Mouse (Mus musculus) kidney, postnatal 0 days (tissue): Measurements from ENCODE around the gene Gm10840. TPM values are rescaled to one million over a fixed set of nuclear protein-coding genes. Genes with fewer than 3 reads are reported as not detected.
A peak's percentile ranks its signal among the peaks of the same experiment; 100 is the strongest.

Source experiments
- ATAC-seq: fragments of 200-750 bp; cut with Nextera tagmentation; replicated peaks from 2 replicates; pipeline ENCODE4 v1.8.0; 2017; ENCODE audit warnings: low read depth, moderate number of reproducible peaks, moderate TSS enrichment, moderate library complexity; ENCODE audit not compliant: low FRiP score
- DNase-seq: peaks from one replicate; pipeline ENCODE4 v3.0.0-alpha.2; 2016; ENCODE audit warnings: low spot score
- H3K27ac ChIP-seq: fragments of 300-500 bp; sonication (generic); 2 replicates; pipeline ENCODE4 v1.5.1; 2014; ENCODE audit warnings: mild to moderate bottlenecking
- H3K27me3 ChIP-seq: fragments of 300-500 bp; sonication (generic); 2 replicates; pipeline ENCODE4 v1.6.1; 2014; ENCODE audit warnings: low read length, mixed read lengths; ENCODE audit not compliant: insufficient read depth
- H3K36me3 ChIP-seq: fragments of 300-500 bp; sonication (generic); 2 replicates; pipeline ENCODE4 v1.6.1; 2014; ENCODE audit warnings: low read length, mixed read lengths; ENCODE audit not compliant: insufficient read depth
- H3K4me1 ChIP-seq: fragments of 300-500 bp; sonication (generic); replicated peaks from 2 replicates; pipeline ENCODE4 v1.6.1; 2014; ENCODE audit warnings: antibody characterized with exemption, low read length, mixed read lengths; ENCODE audit not compliant: insufficient read depth
- H3K4me2 ChIP-seq: fragments of 300-500 bp; sonication (generic); 2 replicates; pipeline ENCODE4 v1.6.1; 2014; ENCODE audit warnings: mild to moderate bottlenecking, low read length, moderate library complexity, mixed read lengths
- H3K4me3 ChIP-seq: fragments of 300-500 bp; sonication (generic); replicated peaks from 2 replicates; pipeline ENCODE4 v1.5.1; 2014; ENCODE audit warnings: low read depth, low read length
- H3K9ac ChIP-seq: fragments of 300-500 bp; sonication (generic); 2 replicates; pipeline ENCODE4 v1.6.1; 2014; ENCODE audit warnings: low read depth, low read length
- H3K9me3 ChIP-seq: fragments of 300-500 bp; sonication (generic); replicated peaks from 2 replicates; pipeline ENCODE4 v1.6.1; 2016; ENCODE audit warnings: low read length, inconsistent platforms, mixed read lengths
- CTCF ChIP-seq: IDR thresholded peaks from 2 replicates; pipeline ENCODE4 v1.5.1; 2016; ENCODE audit warnings: antibody characterized with exemption, low read depth, mild to moderate bottlenecking, moderate library complexity
- WGBS: fragments of 180-500 bp; shearing (Covaris S2); extraction: QIAGEN DNeasy Blood & Tissue Kit; methylation state at CpG from one replicate; pipeline ENCODE4 v1.1.7; 2014; 5-methylcytosine and 5-hydroxymethylcytosine counted together
- polyA plus RNA-seq: library from polyadenylated mRNA; unstranded; fragments of >200 nt; fragmentation: Nextera tagmentation; extraction: Ambion mirVana; gene quantifications from 2 replicates; pipeline ENCODE4 v1.2.1, GENCODE M21; 2015

Gene Gm10840
- polyA plus RNA-seq, 1 experiment from 2014 or later, result not detected

DNA sequence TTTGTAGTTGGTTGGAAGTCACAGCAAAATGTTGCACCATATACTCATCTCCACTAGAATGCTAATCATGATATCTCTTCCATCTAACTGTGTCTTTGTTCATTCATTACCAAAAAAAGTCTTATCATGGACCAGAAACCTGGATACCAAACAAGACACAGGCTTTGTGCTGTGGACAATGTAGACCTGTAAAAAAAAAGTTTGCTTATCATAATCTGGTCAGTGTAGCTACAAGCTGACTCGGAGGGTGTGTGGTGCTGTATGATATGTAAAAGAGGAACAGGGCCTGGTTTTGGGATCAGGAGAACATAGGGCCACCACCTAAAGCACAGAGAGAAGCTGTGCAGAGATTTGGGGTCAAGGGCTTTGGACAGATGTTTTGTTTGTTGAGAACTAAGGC lies 31.2 kb upstream of the Gm10840 start:
- no peak overlapping the region for H3K27ac ChIP-seq
- H3K36me3 ChIP-seq, result peaks cover 24% of the 10 kb centered on the region
- no peaks in the 10 kb centered on the region for H3K9me3 ChIP-seq
- H3K4me2 ChIP-seq, result no peak overlapping the region
- DNase-seq, result no peak
- H3K27me3 ChIP-seq, result no peaks in the 10 kb centered on the region
- H3K9ac ChIP-seq, result no peak overlapping the region
- TF ChIP-seq CTCF, result no peak
- H3K4me1 ChIP-seq, result no peaks in the 10 kb centered on the region
- no peak for ATAC-seq
- H3K4me3 ChIP-seq, result no peak overlapping the region
- WGBS, result 88% methylated on average over 1 of the region's 1 CpGs

DNA sequence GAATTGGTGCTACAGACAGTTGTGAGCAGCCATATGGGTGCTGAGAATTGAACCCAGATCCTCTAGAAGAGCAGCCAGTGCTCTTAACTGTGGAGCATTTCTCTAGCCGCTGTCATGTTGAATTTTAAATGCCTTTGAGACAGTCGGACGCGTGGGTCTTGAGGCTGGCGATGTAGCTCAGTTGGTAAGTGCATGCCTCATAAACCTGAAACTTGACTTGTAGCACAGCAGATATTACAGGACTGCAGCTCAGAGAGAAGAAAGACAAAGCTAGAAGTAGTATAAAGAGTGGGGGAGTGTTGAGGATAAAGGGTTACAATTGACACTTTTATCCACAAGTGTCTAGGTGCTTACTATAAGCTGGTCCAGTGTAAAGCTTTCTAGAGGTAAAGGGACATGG lies 28.1 kb upstream of the Gm10840 start:
- H3K36me3 ChIP-seq, result peaks cover 29% of the 10 kb centered on the region
- DNase-seq (peak; percentile 52), ATAC-seq (no peak)
- H3K27me3 ChIP-seq, result no peaks in the 10 kb centered on the region
- no peak overlapping the region for H3K27ac ChIP-seq
- H3K9ac ChIP-seq, result no peak overlapping the region
- TF ChIP-seq CTCF, result no peak
- no peaks in the 10 kb centered on the region for H3K9me3 ChIP-seq
- WGBS, result 58% methylated on average over 5 of the region's 5 CpGs
- no peak overlapping the region for H3K4me3 ChIP-seq
- no peak overlapping the region for H3K4me2 ChIP-seq
- H3K4me1 ChIP-seq, result no peaks in the 10 kb centered on the region

DNA sequence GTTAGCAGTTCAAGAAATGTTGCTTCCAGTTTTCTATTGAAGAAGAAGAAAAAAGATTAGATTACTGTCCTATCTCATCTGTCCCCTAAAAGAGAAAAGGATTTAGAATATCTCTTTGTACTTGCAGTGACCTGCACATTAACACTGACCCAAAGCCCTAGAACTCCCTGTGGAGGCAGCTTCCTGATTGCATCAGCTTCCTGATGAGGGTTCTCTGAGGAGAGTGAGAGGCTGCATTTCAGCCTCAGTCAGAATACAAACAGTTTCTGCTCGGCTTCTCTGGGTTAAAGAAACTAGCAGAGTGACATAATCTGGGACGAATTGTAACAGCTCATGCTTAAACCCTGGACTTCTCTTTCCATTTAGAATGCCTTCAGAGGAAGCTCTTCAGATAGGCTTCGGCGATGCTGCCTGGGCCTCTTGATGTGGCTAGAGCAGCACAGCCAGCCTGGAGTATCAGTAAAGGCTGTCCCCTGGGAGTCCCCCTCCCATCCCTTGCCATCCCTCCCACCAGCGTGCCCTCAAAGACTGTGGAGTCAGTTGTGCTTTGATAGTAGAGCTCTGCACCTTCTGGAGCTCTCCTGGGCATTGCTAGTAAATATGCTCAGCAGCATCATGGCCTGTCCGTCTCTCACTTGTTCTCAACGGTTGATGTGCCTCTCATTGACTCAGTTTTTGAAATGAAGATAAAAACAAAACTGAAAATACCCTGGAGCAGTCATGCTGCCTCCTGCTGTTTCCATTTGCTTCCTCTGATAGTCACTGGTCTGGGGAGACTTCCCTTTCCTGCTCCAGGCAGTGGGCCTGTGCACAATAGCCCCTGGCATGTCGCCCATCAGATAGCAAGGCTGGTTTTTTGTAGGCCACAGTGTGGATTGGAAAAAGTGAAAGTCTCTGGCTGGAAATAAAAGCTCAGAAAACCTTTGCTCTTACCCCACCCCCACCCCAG lies 25.8 kb upstream of the Gm10840 start:
- Histone ChIP-seq H3K9me3 (no peaks in the 10 kb centered on the region), H3K27ac (peak overlapping the region; percentile 88), H3K4me1 (no peaks in the 10 kb centered on the region), H3K4me3 (no peak overlapping the region), H3K27me3 (no peaks in the 10 kb centered on the region), H3K36me3 (peaks cover 17% of the 10 kb centered on the region), H3K9ac (peak overlapping the region; percentile 14; the same call in 1 of the 2 replicates), H3K4me2 (peak overlapping the region; percentile 34)
- WGBS, result 35% methylated on average over 8 of the region's 8 CpGs
- peak; percentile 69; the same call in 1 of the 2 replicates for ATAC-seq
- peak; percentile 43; the same call in 1 of the 2 replicates for TF ChIP-seq CTCF
- DNase-seq, result peak; percentile 81

DNA sequence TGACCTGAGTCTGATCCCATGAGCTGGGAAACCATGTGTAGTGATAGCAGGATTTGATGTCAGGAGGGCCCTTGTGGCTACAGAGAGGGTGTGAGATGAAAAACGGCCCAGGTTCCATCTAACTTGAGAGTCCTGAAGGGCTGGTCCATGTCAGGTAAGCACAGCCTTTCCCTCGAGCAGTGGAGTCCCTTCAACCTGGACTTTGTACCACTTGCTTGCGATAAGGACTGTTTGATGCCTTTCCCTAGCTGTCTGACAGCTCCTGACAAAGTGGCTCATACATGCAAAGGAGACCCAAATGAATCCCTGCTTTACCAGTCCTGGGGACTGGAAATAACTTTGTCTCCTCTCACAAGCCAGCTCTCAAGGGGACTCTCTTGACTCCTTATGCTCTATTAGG lies 9.4 kb upstream of the Gm10840 start:
- 88% methylated on average over 3 of the region's 3 CpGs for WGBS
- Histone ChIP-seq H3K9ac (no peak overlapping the region), H3K27ac (no peak overlapping the region), H3K9me3 (no peaks in the 10 kb centered on the region), H3K27me3 (no peaks in the 10 kb centered on the region), H3K4me3 (no peak overlapping the region), H3K4me1 (no peaks in the 10 kb centered on the region), H3K4me2 (no peak overlapping the region), H3K36me3 (peaks cover 66% of the 10 kb centered on the region)
- no peak for DNase-seq
- ATAC-seq, result no peak
- TF ChIP-seq CTCF, result no peak

DNA sequence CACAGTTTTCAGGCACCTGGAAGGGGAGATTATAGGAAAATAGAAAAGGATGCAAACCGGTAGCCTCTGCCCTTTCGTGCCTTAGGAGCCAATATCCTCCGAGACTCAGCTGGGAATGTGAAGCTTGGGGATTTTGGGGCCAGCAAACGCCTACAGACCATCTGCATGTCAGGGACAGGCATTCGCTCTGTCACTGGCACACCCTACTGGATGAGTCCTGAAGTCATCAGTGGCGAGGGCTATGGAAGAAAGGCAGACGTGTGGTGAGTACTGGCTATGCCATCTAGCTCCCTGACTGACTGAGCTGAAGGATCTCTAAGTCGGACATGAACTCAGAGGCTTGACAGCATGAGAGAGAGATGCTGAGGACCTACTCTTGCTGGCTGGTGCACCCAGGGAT lies 8.5 kb upstream of the Gm10840 start:
- TF ChIP-seq CTCF, result no peak
- no peaks in the 10 kb centered on the region for H3K27me3 ChIP-seq
- H3K4me2 ChIP-seq, result no peak overlapping the region
- no peak overlapping the region for H3K9ac ChIP-seq
- no peak overlapping the region for H3K27ac ChIP-seq
- H3K4me1 ChIP-seq, result no peaks in the 10 kb centered on the region
- WGBS, result 78% methylated on average over 8 of the region's 8 CpGs
- no peak overlapping the region for H3K4me3 ChIP-seq
- ATAC-seq (no peak), DNase-seq (no peak)
- peaks cover 66% of the 10 kb centered on the region for H3K36me3 ChIP-seq
- no peaks in the 10 kb centered on the region for H3K9me3 ChIP-seq

DNA sequence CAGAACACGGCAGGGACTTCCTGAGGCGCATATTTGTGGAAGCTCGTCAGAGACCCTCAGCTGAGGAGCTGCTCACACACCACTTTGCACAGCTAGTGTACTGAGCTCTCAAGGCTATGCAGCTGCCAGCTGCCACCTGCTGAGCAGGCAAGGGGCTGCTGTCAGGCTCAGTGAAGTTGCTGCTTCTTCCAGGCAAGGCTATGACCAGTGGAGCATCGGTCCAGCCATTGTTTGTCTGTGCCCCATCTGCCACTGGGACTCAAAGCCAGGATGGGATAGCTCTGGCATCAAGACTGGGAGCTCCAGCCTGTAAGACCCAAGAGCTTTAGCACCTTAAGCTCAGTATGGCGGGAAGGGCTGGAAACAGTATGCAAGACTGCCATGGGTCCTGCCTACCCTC lies 6.6 kb upstream of the Gm10840 start:
- H3K27me3 ChIP-seq, result no peaks in the 10 kb centered on the region
- ATAC-seq (no peak), DNase-seq (no peak)
- no peak overlapping the region for H3K4me3 ChIP-seq
- no peak overlapping the region for H3K9ac ChIP-seq
- 81% methylated on average over 5 of the region's 5 CpGs for WGBS
- no peaks in the 10 kb centered on the region for H3K9me3 ChIP-seq
- H3K36me3 ChIP-seq, result peaks cover 51% of the 10 kb centered on the region
- no peak overlapping the region for H3K4me2 ChIP-seq
- H3K27ac ChIP-seq, result no peak overlapping the region
- no peak for TF ChIP-seq CTCF
- peaks cover 7% of the 10 kb centered on the region; the same call in 1 of the 2 replicates for H3K4me1 ChIP-seq
